Mouse (Mus musculus) C2C12 (cell line): Measurements from ENCODE around the gene Tbc1d17. TPM values are rescaled to one million over a fixed set of nuclear protein-coding genes. Genes with fewer than 3 reads are reported as not detected.
A peak's percentile ranks its signal among the peaks of the same experiment; 100 is the strongest.

Experiments used
- H3K27me3 ChIP-seq: one replicate; pipeline ENCODE4 v1.6.1; 2011; ENCODE audit not compliant: control insufficient read depth, insufficient read depth, insufficient read length
- H3K36me3 ChIP-seq: one replicate; pipeline ENCODE4 v1.6.1; 2011; ENCODE audit not compliant: control insufficient read depth, insufficient read depth
- H3K4me3 ChIP-seq: one replicate; pipeline ENCODE4 v1.5.1; 2011; ENCODE audit warnings: mild to moderate bottlenecking, control low read depth; ENCODE audit not compliant: poor library complexity, insufficient read depth, severe bottlenecking
- H3K79me2 ChIP-seq: one replicate; pipeline ENCODE4 v1.6.1; 2011; ENCODE audit not compliant: control insufficient read depth, insufficient read depth
- H3K79me3 ChIP-seq: one replicate; pipeline ENCODE4 v1.6.1; 2011; ENCODE audit warnings: low read depth, control low read depth
- H3ac ChIP-seq: one replicate; pipeline ENCODE3; 2011; ENCODE audit warnings: low read depth; ENCODE audit not compliant: control insufficient read depth, insufficient read length
- CEBPB ChIP-seq: IDR thresholded peaks from one replicate; pipeline ENCODE4 v1.6.1; 2011; ENCODE audit warnings: low read depth, mild to moderate bottlenecking, control low read depth, moderate library complexity
- CTCF ChIP-seq: IDR thresholded peaks from one replicate; pipeline ENCODE4 v1.5.1; 2011; ENCODE audit not compliant: control insufficient read depth, insufficient read depth, insufficient read length
- FOSL1 ChIP-seq: IDR thresholded peaks from one replicate; pipeline ENCODE4 v1.8.0; 2011; ENCODE audit warnings: mild to moderate bottlenecking, low read length; ENCODE audit not compliant: poor library complexity, insufficient read depth, severe bottlenecking
- MAX ChIP-seq: IDR thresholded peaks from one replicate; pipeline ENCODE4 v1.6.1; 2011; ENCODE audit warnings: mild to moderate bottlenecking, control low read depth
- MYOD1 ChIP-seq: IDR thresholded peaks from one replicate; pipeline ENCODE4 v1.6.1; 2011; ENCODE audit warnings: low read depth; ENCODE audit not compliant: control insufficient read depth, insufficient read length
- MYOG ChIP-seq: IDR thresholded peaks from one replicate; pipeline ENCODE4 v1.6.1; 2011; ENCODE audit not compliant: control insufficient read depth, insufficient read length; ENCODE audit errors: extremely low read depth
- USF1 ChIP-seq: IDR thresholded peaks from one replicate; pipeline ENCODE4 v1.6.1; 2011; ENCODE audit warnings: low read depth, mild to moderate bottlenecking, control low read depth, moderate library complexity
- polyA plus RNA-seq: library from polyadenylated mRNA; unstranded; fragments of >200 nt; fragmentation: generic; extraction: Trizol; gene quantifications from one replicate; pipeline ENCODE4 v1.2.1, GENCODE M21; 2012; ENCODE audit warnings: missing spikeins

The Tbc1d17 gene
- polyA plus RNA-seq, 1 experiment = 38.4 TPM

DNA sequence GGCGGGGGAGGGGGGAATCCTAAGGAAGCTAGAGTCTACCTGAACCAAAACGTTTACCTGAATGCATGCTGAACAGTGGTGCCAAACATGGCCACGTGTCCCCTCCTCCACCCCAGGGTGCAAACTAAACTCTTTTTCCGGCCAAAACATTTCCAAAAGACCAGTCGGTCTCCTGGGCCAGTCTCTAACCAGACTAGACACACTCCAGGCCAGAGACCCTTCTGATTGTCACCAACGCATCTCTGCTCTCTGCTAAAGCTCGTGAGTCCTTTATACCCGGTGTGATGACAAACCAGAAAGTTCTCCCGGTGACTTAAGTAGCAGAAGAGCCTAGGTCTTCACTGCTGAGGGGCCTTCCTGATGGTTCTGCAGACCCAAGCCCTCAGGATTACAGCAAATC lies 18.9 kb upstream of the Tbc1d17 start:
- Histone ChIP-seq H3ac (peak overlapping the region; percentile 56), H3K36me3 (peaks cover 23% of the 10 kb centered on the region), H3K79me3 (peaks cover 35% of the 10 kb centered on the region), H3K79me2 (peaks cover 52% of the 10 kb centered on the region), H3K27me3 (no peaks in the 10 kb centered on the region), H3K4me3 (peak overlapping the region; percentile 78)
- no peak for TF ChIP-seq FOSL1
- no peak for TF ChIP-seq USF1
- no peak for TF ChIP-seq CTCF

DNA sequence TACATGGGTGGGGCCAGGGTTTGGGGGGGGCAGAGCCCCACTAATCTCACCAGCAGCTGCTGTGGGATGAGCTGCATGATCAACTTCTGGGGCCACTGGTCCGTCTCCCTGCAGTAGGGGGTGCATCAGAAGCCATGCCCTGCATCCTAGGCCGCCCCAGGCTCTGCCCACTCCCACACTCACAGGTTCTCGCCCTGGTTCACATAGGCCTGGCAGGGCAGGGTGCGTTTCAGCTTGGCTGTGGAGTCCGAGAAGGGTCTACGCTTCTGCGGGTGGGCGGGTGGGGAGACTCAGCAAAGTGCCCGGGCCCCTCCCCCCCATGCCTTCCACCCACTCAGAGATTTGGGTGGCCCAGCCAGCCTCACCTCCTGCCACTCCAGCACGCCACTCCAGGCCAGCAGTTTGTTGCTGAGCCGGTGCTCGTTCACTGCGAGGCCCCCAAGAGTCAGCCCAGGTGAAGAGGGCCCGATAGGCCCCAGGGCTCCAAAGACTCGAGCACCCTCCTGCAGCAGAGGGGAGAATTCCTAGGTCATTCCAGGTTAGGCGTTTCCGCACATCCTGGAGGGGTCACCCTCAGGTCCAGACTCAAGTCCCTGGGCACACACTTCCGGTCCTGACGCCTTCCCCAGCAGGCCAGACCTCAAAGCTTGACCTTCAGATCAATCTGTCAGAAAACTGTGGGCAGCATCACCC lies 18.3 kb upstream of the Tbc1d17 start:
- no peak overlapping the region for H3ac ChIP-seq
- H3K79me3 ChIP-seq = peaks cover 35% of the 10 kb centered on the region
- no peaks in the 10 kb centered on the region for H3K27me3 ChIP-seq
- TF ChIP-seq MYOG (no peak), CEBPB (no peak), MAX (no peak), FOSL1 (no peak), MYOD1 (no peak), CTCF (no peak), USF1 (no peak)
- no peak overlapping the region for H3K4me3 ChIP-seq
- peaks cover 25% of the 10 kb centered on the region for H3K36me3 ChIP-seq
- peaks cover 52% of the 10 kb centered on the region for H3K79me2 ChIP-seq

DNA sequence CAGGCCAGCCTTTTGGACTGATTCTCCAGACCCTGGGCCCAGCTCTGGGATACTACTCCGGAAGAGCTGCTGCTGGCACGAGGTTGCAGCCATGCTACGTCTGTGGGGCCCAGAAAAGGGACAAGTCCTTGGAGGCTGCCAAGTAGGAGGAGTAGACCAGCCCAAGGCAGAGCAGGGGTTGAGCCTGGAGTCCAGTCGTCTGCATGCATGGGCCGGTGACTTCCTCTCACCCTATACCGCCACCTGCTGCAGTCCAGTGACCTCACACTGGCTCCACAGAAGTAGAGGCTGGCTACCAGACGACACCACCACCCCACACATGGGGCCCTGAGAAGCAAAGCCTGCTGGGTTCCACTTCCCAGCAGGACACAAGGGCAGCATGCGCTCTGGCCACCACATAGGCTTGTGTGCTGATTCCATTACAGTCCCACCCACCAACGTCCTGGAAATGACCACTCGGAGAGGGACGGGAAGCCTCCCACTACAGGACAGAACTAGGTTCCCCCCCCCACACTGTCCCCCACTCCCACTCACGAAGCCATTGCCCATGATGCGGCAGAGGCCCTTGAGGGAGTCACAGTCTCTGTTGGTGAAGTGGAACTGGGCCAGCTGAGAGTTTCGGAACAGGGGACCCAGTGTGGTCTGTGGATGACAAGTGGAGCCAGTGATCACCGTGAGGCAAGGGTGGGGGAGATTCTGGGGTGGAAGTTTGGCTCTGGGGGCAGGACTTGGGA lies 17.6 kb upstream of the Tbc1d17 start:
- Histone ChIP-seq H3K27me3 (no peaks in the 10 kb centered on the region), H3K79me3 (peaks cover 35% of the 10 kb centered on the region), H3K4me3 (no peak overlapping the region), H3K79me2 (peaks cover 52% of the 10 kb centered on the region), H3ac (no peak overlapping the region), H3K36me3 (peaks cover 25% of the 10 kb centered on the region)
- TF ChIP-seq CEBPB (no peak), MYOG (no peak), FOSL1 (no peak), MAX (no peak), USF1 (no peak), CTCF (no peak), MYOD1 (no peak)

DNA sequence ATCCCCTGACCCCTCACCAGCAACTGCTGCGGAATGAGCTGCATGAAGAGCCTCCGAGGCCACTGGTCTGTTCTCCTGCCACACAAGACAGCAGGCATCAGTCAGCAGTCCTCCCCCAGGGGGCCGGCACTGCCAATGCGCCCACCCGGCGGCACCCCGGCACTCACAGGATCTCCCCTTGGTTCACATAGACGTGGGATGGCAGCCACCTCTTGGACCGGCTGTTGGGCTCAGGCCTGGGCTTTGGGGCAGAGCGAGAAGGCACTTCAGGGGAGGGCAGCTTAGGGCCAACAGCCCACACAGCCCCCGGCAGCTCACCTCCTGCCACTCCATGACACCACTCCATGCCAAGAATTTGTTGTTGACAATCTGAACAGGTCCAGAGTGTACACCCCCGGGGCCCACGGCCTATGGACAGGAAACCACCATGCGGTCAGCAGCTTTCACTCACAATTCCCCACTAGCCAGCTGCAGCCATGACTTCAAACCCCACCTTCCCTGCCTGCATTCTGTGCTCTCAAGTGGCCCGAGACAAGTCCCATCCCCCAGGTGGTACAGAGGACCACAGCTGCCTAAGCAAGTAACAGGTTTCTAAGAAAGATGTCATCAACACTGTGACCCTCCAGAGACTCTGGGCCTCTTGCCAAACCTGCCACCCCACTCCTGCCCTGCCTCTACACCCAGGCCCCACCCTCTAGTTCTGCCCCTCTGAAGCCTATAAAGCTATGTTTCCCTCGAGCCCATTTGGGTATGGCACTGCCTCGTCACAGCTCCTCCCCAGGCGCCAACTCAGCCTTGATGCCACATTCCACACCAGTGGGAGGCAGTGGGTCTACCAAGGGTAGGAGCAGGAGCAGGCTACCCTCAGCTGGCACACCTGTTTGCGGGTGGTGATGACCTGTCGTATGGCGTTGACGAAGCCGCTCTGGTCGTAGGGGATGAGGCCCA lies 16.0 kb upstream of the Tbc1d17 start:
- Histone ChIP-seq H3K27me3 (no peaks in the 10 kb centered on the region), H3K79me3 (peaks cover 35% of the 10 kb centered on the region), H3K79me2 (peaks cover 58% of the 10 kb centered on the region), H3K4me3 (no peak overlapping the region), H3ac (peak overlapping the region; percentile 12), H3K36me3 (peaks cover 25% of the 10 kb centered on the region)
- TF ChIP-seq MYOD1 (no peak), MAX (no peak), CEBPB (no peak), CTCF (no peak), USF1 (no peak), MYOG (no peak), FOSL1 (no peak)

DNA sequence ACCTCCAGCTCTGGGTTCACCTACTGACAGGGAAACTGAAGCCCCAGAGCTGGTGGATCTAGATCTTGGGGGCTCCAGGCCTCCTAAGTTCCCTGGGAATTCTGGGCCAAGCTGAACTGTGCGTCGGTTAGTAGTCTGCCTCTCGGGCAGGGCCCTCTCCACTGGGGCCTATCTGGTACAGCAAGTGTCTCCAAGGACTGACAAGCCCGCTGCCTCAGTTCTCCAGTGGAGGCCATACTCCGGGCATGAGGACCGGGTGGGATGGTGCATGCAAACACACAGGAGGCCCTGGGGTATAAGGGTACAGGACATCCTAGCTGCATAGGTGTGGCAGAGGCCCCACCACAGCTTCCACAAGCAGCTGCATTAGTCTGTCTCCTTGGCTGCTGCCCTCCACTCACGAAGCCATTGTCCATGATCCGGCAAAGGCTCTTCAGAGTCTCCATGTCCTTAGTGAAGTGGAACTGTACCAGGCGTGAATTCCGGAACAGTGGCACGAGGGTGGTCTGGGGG lies 15.2 kb upstream of the Tbc1d17 start:
- Histone ChIP-seq H3K4me3 (no peak overlapping the region), H3K36me3 (peaks cover 25% of the 10 kb centered on the region), H3K79me3 (peaks cover 35% of the 10 kb centered on the region), H3K27me3 (no peaks in the 10 kb centered on the region), H3K79me2 (peaks cover 58% of the 10 kb centered on the region), H3ac (no peak overlapping the region)
- no peak for TF ChIP-seq MAX
- TF ChIP-seq CEBPB = no peak
- no peak for TF ChIP-seq FOSL1
- TF ChIP-seq MYOG = no peak
- no peak for TF ChIP-seq CTCF
- no peak for TF ChIP-seq MYOD1
- TF ChIP-seq USF1 = no peak
